Mouse (Mus musculus): Measurements from ENCODE around the gene Zfp239.

DNA sequence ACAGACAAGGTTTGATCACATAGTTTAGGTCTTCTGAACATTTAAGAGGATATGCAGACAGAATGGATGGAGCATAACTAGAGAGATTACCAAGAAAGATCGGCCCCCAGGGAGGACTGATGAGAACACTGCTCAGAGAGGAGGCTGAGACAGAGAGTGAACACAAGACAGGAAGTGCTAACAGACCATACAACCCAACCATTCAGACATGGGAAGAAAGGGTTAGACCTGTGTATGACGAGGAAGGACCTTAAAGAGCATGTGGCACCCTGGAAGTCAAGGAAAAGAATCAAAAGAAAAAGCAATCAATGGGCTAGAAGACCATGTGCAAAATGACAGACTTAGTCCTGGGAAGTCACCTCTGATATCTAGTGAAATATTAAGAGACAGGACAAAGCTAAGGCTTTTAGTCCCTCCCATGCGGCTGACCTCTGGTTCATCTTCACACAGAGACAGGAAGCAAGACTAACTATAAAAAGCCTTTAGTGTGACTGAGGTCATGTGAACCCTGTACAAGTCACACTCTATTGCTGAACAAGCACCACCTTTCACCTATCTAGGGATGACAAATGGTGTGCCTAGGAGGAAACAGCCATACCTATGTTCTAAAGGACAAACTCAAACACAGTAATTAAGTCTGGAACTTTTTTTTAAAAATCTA is 12.9 kb downstream of the Zfp239 start:
- TF ChIP-seq ZKSCAN1 (IDR thresholded peaks at IDR 0.05; ENCODE audit: low read depth, low read length) (no peak), CTCF (IDR thresholded peaks at IDR 0.05 in 2 of 3, conservative IDR thresholded peaks at IDR 0.05 in 1 of 3; ENCODE audit: control insufficient read depth in 1 of 3, insufficient read depth in 1 of 3, low read depth in 2 of 3, low read length in 3 of 3, poor library complexity in 1 of 3, severe bottlenecking in 1 of 3) (no peak), GATA1 (IDR thresholded peaks at IDR 0.05; ENCODE audit: low read depth, low read length) (no peak), SIN3A (IDR thresholded peaks at IDR 0.05; ENCODE audit: low read length) (no peak), MAX (IDR thresholded peaks at IDR 0.05; ENCODE audit: low read length) (no peak), TAL1 (IDR thresholded peaks at IDR 0.05; ENCODE audit: low read length) (no peak), ELF1 (IDR thresholded peaks at IDR 0.05; ENCODE audit: low read depth, low read length) (no peak), NRF1 (IDR thresholded peaks at IDR 0.05; ENCODE audit: insufficient read depth, low read depth, low read length, poor library complexity, severe bottlenecking) (no peak), JUND (IDR thresholded peaks at IDR 0.05; ENCODE audit: low read depth, low read length) (no peak)
